Mouse (Mus musculus): ENCODE results near the gene Fbxo3. TPM values are rescaled to one million over a fixed set of nuclear protein-coding genes. Genes with fewer than 3 reads are reported as not detected.
A peak's percentile ranks its signal among the peaks of the same experiment; 100 is the strongest.
"Not testable (repeated sequence)": the region's sequence is repeated elsewhere in the genome, so short reads cannot be mapped to it uniquely, and the experiment has no call there.

Gene Fbxo3
- polyA plus RNA-seq (2011; ENCODE audit: insufficient read depth, insufficient read length, low replicate concordance, missing spikeins), result 26.1 and 29.1 TPM in 2 replicates

DNA sequence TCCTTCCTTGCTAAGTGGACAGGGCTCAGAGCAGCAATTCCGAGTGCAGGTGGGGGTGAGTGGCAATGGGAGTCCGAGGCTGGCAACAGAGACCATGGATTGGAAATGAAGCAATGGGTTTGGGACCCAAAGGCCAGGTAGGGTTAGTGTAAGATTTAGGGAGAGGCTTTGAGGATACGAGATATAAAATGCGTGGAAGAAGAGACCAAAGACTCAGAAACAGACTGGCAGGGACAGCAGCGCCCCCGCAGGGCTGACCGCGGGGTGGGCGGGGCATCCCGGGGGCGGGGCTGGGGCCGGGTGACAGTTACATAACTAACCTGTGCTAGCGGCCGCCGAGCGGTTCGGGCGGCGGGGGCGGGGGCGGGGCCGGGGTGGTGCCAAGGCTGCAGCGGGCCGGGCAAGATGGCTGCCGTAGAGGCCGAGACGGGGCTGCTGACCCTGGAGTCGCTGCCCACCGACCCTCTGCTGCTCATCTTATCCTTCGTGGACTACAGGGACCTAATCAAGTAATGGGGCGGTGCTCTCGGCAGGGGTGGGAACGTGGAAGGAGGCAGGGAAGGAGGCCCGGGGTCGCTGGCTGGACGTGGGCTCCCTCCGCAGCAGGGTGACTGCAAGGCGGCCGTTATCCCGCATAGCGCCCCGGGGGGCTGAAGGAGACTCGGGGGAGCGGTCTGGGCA lies at the start of gene Fbxo3:
Gene Fbxo3 (plus strand): TSS at position 264 of the 681 bp plus-strand sequence.
- peak within 1 kb of the TSS; percentile 91 for H3K27ac ChIP-seq (ENCODE audit: control insufficient read depth, insufficient read depth, low read depth, low read length, poor library complexity)
- TF ChIP-seq CTCF (IDR thresholded peaks at IDR 0.05; ENCODE audit: control insufficient read depth, insufficient read depth, low read length), result peak; percentile 24; the same call in 1 of the 2 replicates
- peak; percentile 85 for TF ChIP-seq POLR2A (IDR thresholded peaks at IDR 0.05; ENCODE audit: borderline replicate concordance, control insufficient read depth, low read depth, low read length)
- peak within 1 kb of the TSS; percentile 100 for H3K4me3 ChIP-seq (replicated peaks; ENCODE audit: control insufficient read depth, low read depth, low read length)
- H3K4me1 ChIP-seq (ENCODE audit: control insufficient read depth, insufficient read depth, low read length), result no peaks in the 10 kb centered on the region; the same call in 1 of the 2 replicates
- WGBS, result 2% methylated on average over 43 of the region's 44 CpGs

DNA sequence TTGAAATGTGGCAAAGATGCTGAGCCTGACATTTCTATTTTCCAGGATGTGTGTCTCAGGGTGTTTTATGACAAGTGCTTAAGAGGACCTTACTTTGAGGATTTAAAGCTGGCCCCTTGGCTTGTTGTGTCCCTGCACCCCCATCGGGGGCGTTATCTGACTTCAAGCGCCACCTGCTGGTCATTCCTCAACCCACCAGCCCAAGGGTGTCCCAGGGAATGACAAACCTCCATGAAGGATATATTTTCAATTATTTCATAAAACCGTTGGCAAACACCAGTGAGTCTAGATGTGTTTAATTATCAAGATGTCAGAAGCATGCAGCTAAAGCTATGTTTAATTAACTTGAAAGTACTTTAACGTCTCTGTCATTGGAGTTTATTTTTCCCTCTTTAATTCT lies 45.3 kb upstream of the Fbxo3 start:
- Histone ChIP-seq H3K4me1 (ENCODE audit: control insufficient read depth, insufficient read depth, low read length) (peaks cover 1% of the 10 kb centered on the region; the same call in 1 of the 2 replicates), H3K27ac (ENCODE audit: control insufficient read depth, insufficient read depth, low read depth, low read length, poor library complexity) (no peak overlapping the region), H3K4me3 (replicated peaks; ENCODE audit: control insufficient read depth, low read depth, low read length) (no peak overlapping the region)
- WGBS, result 14% methylated on average over 5 of the region's 5 CpGs
- TF ChIP-seq CTCF (IDR thresholded peaks at IDR 0.05; ENCODE audit: control insufficient read depth, insufficient read depth, low read length), result peak; percentile 88
- TF ChIP-seq POLR2A (IDR thresholded peaks at IDR 0.05; ENCODE audit: borderline replicate concordance, control insufficient read depth, low read depth, low read length), result no peak

DNA sequence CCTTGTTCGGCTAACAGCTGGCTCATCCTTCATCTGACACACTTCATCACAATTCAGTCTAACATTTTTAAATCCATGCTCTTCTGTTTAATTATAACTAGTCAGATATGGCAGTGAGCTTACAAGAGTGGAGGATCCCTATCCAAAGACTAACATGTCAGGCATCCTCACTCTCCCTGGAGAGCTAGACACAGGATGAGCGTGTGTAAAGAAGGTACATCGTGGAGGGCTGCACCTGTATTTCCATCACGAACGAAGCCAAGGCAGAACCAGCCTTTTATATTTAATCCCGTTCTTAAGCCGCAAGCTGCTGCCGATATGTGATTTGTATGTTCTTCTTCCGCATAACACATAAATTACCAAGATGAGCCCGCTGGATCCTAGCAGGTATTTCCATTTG lies 44.4 kb upstream of the Fbxo3 start:
- TF ChIP-seq POLR2A (IDR thresholded peaks at IDR 0.05; ENCODE audit: borderline replicate concordance, control insufficient read depth, low read depth, low read length) (no peak), CTCF (IDR thresholded peaks at IDR 0.05; ENCODE audit: control insufficient read depth, insufficient read depth, low read length) (no peak)
- H3K27ac ChIP-seq (ENCODE audit: control insufficient read depth, insufficient read depth, low read depth, low read length, poor library complexity), result no peak overlapping the region
- WGBS, result 89% methylated on average over 10 of the region's 10 CpGs
- H3K4me3 ChIP-seq (replicated peaks; ENCODE audit: control insufficient read depth, low read depth, low read length), result no peak overlapping the region
- peaks cover 1% of the 10 kb centered on the region; the same call in 1 of the 2 replicates for H3K4me1 ChIP-seq (ENCODE audit: control insufficient read depth, insufficient read depth, low read length)

DNA sequence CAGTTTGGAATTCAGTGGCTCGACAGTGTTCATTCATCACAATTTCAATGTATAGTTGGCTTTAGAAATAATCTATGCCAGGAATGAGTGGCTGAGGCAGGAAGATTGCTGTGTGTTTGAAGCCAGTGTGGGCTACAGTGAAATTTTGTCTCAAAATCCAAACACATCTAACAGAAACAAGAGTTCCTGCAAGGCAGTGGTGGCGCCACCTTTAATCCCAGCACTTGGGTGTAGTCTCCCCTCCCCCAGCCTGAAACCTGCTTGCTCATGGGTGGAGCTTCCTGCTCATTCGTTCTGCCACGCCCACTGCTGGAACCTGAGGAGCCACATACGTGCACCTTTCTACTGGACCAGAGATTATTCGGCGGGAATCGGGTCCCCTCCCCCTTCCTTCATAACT lies 39.9 kb upstream of the Fbxo3 start:
- not testable (repeated sequence) for H3K4me1 ChIP-seq (ENCODE audit: control insufficient read depth, insufficient read depth, low read length); H3K4me3 ChIP-seq (replicated peaks; ENCODE audit: control insufficient read depth, low read depth, low read length); H3K27ac ChIP-seq (ENCODE audit: control insufficient read depth, insufficient read depth, low read depth, low read length, poor library complexity)
- 54% methylated on average over 8 of the region's 8 CpGs for WGBS

DNA sequence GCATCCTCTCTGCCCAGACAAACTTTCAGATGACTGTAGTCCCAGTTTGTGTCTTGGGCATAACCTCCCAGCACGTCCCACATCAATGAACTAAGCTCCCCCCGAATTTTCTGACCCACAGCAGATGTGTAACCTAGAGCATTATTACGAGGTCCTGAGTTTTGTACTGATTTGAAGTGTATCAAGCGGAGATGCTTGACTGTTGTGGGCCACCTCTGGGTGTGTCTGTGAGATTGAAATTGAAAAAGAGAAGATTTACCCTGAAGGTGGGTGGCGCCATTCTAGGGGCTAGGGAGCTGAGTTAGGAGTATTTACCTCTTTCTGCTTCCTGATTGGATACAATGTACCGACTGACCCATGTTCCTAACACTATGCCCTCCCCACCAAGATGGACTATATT lies 37.8 kb upstream of the Fbxo3 start:
- WGBS, result 85% methylated on average over 6 of the region's 6 CpGs
- H3K4me1 ChIP-seq (ENCODE audit: control insufficient read depth, insufficient read depth, low read length), result no peaks in the 10 kb centered on the region
- no peak overlapping the region for H3K4me3 ChIP-seq (replicated peaks; ENCODE audit: control insufficient read depth, low read depth, low read length)
- TF ChIP-seq POLR2A (IDR thresholded peaks at IDR 0.05; ENCODE audit: borderline replicate concordance, control insufficient read depth, low read depth, low read length) (no peak), CTCF (IDR thresholded peaks at IDR 0.05; ENCODE audit: control insufficient read depth, insufficient read depth, low read length) (no peak)
- H3K27ac ChIP-seq (ENCODE audit: control insufficient read depth, insufficient read depth, low read depth, low read length, poor library complexity), result no peak overlapping the region

DNA sequence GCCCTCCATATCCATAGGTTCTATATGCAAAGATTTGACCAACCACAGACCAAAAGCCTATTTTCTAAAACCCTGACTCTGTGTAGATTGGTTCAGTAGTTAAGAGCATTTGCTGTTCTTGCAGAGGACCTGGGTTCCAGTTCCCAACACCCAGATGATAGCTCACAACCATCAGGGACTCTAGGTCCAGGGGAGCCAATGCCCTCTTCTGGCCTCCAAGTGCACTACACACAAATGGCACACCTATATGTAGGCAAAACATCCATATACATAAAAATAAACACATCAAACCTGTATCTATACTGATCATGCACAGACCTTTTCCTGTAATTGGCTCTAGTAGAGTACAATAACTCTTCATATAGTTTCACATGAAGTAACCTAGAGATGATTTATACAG lies 36.2 kb upstream of the Fbxo3 start:
- H3K4me3 ChIP-seq (replicated peaks; ENCODE audit: control insufficient read depth, low read depth, low read length), result no peak overlapping the region
- H3K4me1 ChIP-seq (ENCODE audit: control insufficient read depth, insufficient read depth, low read length), result no peaks in the 10 kb centered on the region
- peak; percentile 45 for TF ChIP-seq CTCF (IDR thresholded peaks at IDR 0.05; ENCODE audit: control insufficient read depth, insufficient read depth, low read length)
- TF ChIP-seq POLR2A (IDR thresholded peaks at IDR 0.05; ENCODE audit: borderline replicate concordance, control insufficient read depth, low read depth, low read length), result no peak
- H3K27ac ChIP-seq (ENCODE audit: control insufficient read depth, insufficient read depth, low read depth, low read length, poor library complexity), result no peak overlapping the region

DNA sequence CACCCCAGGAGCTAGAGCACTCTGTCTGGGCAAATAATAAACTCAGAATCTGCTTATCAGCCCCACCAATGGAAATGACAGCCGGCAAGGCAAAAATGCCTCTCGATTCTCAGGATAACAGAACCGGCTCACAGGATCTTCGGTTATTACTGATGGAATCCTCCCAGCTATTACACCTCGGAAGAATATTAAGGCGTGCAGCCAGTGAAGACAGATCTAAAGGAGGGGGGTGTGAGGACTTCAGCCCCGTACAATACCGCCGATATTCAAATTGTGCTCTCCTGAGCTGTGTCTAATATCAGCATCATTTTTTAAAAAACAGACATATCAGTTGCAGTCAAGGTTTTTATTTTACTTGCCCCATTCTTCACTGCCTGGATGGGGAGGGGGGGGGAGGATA lies 35.4 kb upstream of the Fbxo3 start:
- 94% methylated on average over 9 of the region's 9 CpGs for WGBS
- TF ChIP-seq CTCF (IDR thresholded peaks at IDR 0.05; ENCODE audit: control insufficient read depth, insufficient read depth, low read length), result no peak
- no peak for TF ChIP-seq POLR2A (IDR thresholded peaks at IDR 0.05; ENCODE audit: borderline replicate concordance, control insufficient read depth, low read depth, low read length)
- no peak overlapping the region for H3K27ac ChIP-seq (ENCODE audit: control insufficient read depth, insufficient read depth, low read depth, low read length, poor library complexity)
- H3K4me3 ChIP-seq (replicated peaks; ENCODE audit: control insufficient read depth, low read depth, low read length), result no peak overlapping the region
- H3K4me1 ChIP-seq (ENCODE audit: control insufficient read depth, insufficient read depth, low read length), result no peaks in the 10 kb centered on the region

DNA sequence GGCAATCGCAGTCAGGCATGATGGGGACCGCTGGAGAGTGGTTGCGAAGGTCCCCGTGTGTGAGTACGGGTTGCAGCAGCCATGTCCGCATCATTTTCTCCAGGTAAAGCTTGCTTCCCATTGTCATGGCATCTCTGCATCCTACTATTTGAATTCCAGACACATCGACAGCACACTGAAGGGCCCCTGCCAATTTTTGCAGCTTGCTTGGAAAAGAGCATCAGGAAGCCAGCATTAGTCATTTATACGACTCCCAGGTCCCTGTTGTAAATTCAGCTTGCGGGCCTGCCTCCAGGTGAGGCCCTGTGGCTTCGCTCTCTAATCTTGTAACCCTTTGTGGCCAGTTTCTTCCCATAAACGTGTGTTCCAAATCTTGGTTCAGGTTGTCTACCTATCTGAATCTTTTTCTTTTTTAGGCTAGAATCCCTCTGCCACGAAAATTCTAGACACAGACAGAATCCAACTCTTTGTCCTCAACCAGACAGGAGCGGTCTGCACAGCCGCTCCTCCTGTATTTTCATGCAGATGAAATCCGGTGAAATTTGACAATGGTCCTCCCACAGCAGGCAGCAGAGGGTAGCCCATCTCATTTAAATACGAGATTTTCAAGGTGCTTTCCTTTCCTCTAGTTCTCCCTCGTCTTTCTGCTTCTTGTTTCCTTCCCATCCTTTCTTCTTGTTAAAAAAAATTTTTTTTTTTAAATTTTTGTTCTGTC lies 34.7 kb upstream of the Fbxo3 start:
- 84% methylated on average over 17 of the region's 17 CpGs for WGBS
- no peak overlapping the region for H3K4me3 ChIP-seq (replicated peaks; ENCODE audit: control insufficient read depth, low read depth, low read length)
- no peaks in the 10 kb centered on the region for H3K4me1 ChIP-seq (ENCODE audit: control insufficient read depth, insufficient read depth, low read length)
- TF ChIP-seq POLR2A (IDR thresholded peaks at IDR 0.05; ENCODE audit: borderline replicate concordance, control insufficient read depth, low read depth, low read length), result no peak
- TF ChIP-seq CTCF (IDR thresholded peaks at IDR 0.05; ENCODE audit: control insufficient read depth, insufficient read depth, low read length), result no peak
- H3K27ac ChIP-seq (ENCODE audit: control insufficient read depth, insufficient read depth, low read depth, low read length, poor library complexity), result no peak overlapping the region

Data from bone marrow, adult 2 months (tissue).